Mouse (Mus musculus) bone marrow, adult 2 months (tissue): ENCODE results near the gene Timm44.

Source experiments
- CTCF ChIP-seq: fragments of 200-500 bp; IDR thresholded peaks from 2 replicates; pipeline ENCODE4 v1.5.1; 2011; ENCODE audit warnings: low read length, control low read depth; ENCODE audit not compliant: control insufficient read depth, insufficient read depth
- POLR2A ChIP-seq: fragments of 200-500 bp; IDR thresholded peaks from 2 replicates; pipeline ENCODE4 v1.6.1; 2011; ENCODE audit warnings: low read depth, mild to moderate bottlenecking, control low read depth, low read length, borderline replicate concordance; ENCODE audit not compliant: control insufficient read depth

DNA sequence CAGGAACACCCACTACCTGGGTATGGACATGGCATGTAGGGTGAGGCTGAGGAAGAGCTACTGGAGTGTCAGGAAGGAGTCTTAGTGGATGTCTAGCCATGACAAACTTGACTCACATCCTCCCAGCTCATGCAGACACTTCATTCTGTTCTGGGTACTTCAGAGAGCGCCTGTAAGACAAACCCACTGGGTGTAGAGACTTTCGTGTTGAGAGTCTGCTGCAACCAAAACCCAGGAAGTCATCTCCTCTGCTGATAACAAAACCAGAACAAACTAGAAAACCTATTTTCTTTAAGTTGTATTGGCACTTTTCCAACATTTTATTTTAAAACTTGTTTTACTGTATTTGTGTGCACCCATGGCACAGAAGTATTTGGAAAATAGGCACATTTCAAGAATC lies 30.1 kb upstream of the Timm44 start:
- TF ChIP-seq POLR2A = no peak
- TF ChIP-seq CTCF = no peak
